Mouse (Mus musculus): ENCODE results near the gene Slc6a20b. TPM values are rescaled to one million over a fixed set of nuclear protein-coding genes. Genes with fewer than 3 reads are reported as not detected.

The Slc6a20b gene
- polyA plus RNA-seq, 1 experiment, result 0.01 TPM

DNA sequence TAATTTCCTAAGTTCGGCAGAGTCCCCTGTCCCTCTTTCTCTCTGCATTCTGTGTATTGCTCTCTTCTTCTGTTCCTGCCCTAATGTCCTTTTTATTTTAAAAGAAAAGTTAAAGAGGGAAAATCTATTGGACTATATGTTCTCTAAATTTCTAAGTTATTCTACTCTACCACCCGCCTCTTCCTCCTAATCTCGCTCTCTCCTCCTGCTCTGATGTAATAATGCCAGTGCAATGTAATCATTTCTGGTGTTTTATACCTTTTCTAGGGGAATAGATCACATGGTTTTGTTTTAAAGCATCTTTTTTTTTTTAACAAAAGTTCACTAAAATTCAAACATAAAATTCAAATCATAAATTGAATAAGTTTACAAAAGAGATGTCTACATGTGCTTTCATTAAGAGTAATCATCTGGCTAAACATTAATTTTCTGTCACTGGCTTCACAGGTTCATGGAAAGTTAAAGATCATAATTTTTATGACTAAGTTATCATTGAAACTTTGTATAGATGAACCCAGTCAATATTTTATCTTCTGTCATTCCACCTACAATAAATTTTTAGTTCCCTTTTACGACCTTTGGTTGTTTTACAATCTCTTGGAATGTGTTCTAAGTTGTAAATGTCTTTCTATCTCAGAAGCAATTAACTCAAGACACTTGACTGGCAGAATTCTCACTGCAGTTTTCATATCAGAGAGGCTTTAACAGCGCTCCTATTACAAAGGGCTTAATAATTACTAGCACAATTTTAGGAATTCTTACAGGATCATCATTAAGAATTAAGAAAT is 11.9 kb downstream of the Slc6a20b start:
- TF ChIP-seq GATA1 (IDR thresholded peaks at IDR 0.05; ENCODE audit: low read length), result no peak

DNA sequence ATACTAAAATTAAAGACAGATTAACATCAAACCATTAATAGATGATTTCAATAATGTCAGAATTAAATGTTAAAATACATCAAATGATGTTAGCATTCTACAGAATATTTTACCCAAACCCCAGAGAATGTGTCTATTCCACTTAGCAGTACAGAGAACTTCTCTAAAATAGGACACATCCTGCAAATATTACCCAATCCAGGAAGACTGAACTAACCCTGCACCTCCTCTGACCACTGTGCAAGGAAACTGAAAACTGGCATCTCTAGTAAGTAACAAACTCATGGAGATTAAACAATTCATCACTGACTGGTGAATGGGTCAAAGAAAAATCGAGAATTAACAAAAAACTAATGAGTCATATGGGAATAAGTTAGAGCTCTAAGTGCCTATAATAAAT is 30.8 kb downstream of the Slc6a20b start:
- TF ChIP-seq GATA1 (IDR thresholded peaks at IDR 0.05; ENCODE audit: low read length), result no peak

DNA sequence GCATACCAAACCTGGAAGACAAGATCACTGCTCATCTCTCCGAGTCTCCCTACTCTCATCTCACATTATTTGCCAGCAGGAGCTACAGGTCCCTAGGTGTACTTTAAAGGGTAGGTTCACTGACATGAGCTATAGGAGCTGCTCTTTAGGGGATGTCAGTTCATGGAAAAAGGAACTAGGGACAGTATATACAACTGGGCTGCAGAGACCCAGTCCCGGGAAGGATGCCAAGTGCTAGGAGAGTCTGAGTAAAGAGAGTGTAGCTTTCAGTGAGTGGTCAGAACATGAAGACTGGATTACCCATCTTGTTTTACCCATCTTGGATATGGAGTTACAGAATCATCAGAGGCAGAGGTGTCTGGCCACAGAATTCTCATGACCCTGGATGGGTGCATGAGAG is 35.0 kb downstream of the Slc6a20b start:
- TF ChIP-seq GATA1 (IDR thresholded peaks at IDR 0.05; ENCODE audit: low read length), result no peak

DNA sequence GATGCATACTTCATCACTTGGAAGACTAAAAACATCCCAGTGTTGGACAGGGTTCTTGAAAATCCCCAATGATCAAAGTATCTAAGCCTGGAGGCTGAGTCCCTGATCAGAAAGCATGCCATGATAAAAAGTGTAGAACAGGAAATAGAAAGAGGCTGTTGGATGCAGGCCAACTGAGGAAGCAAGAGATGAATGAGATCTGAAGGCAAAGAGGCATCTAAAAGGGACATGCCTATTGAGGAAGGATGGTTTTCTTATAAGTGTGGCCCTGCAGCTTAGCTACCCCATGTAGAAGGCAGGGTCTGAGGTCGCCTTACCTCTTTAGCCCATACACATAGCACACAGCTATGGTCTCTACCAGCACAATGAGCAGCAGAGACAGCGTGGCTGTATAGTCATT is 35.5 kb downstream of the Slc6a20b start:
- TF ChIP-seq GATA1 (IDR thresholded peaks at IDR 0.05; ENCODE audit: low read length), result no peak

DNA sequence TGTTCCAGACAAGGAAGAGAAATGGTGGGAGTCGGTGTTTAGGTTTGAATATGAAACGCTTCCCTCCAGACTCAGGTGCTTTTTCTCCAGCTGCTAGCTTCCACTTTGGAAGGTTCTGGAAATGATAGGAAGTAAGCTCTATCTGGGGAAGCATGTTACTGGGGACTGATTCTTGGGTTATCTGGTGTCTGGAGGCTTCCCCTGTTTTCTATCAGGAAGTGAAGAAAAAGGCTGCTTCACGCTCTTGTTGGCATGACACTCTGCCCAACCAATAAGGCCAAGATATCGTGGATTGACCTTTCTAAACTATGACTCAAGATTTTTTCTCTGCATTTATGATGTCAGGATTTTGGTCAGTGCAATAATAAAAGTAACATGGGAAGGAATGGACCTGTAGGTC is 37.2 kb downstream of the Slc6a20b start:
- no peak for TF ChIP-seq GATA1 (IDR thresholded peaks at IDR 0.05; ENCODE audit: low read length)

DNA sequence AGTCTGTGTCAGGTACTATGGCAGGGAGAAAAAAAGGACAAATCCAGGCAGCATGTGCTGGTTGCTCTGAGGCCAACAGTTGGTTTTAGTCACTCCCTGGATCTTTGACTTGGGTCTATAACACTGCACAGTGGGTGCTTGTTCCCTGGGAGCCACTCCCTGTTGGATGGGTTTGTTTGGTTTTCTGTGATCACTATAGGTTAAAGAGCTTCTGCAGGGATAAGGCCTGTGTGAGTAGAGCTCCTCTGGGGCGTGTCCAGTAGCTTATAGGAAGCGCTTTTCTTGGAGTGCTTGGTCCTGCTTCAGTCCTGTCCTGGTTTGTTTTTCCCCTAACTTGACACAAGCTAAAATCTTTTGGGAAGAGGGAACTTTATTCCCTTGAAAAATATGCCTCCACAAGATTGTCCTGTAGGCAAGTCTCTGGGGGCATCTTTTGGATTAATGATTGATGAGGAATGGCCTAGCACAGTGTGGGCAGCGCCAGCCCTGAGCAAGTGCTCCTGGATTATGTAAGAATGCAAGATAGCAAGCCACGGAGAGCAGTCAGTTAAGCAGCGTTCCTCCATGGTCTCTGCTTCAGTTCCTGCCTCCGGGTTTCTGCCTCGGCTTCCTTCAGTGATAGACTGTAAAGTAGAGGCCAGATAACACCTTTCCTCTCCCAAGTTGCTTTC is 43.0 kb downstream of the Slc6a20b start:
- TF ChIP-seq GATA1 (IDR thresholded peaks at IDR 0.05; ENCODE audit: low read length), result no peak

DNA sequence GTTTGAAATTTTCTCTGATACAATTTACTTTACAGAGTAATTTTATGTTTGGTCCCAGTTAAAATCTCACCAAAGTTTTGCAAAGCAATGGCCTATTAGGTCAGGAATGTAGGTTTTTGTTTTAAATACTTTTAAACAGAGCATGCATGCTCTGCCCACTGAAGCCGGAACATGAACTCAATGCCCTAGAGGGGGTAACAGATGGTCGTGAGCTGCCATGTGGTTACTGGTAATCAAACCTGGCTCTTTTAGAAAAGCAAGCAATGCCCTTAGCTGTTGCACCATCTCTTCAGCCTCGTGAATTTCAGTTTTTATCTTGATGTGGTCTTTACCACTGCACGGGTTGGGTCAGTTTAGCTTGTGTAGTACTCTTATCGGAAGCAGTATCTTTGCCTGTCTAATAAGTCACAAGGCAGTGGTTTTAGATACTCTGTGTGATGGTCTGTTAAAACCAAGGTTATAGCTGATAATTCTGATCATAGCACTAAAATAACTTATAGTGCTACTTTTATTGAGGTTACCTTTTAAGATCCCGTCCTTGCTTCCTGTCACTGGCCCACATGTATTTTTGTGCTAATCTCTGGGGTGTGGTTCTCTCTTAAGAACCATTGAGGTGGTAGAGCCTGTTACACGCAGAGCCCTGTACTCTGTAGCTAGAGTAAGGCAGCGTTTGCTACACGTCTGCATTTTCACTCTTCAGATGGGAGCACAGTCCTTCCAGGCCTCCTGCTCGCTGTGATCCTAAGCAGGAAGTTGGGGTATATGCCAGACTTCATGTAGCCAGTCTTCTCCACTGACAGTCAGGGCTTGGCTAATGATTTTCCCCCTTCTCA is 54.8 kb downstream of the Slc6a20b start:
- peak; percentile 55 for TF ChIP-seq GATA1 (IDR thresholded peaks at IDR 0.05; ENCODE audit: low read length)

DNA sequence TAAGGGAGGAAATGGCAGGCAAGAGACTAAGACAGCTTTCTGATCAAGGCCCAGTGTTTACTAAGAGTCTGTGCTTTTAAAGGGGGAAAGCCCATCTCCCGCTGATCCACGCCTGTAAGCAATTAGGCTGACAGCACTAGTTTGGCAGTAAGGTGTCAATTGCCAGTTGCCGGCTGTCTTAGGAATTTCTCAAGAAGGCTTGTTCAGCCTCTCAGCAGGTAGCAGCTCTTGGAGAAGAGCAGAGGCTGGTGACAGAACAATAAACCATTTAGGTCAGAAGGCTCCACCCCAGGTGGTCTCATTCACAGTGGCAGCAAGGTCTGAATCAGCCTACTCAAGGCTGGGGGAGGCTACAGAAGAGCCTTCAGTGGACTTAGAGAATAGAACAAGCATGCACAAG is 77.8 kb downstream of the Slc6a20b start:
- TF ChIP-seq GATA1 (IDR thresholded peaks at IDR 0.05; ENCODE audit: low read length), result no peak

Other genes starting within 250 kb of the Slc6a20b start
- gene Limd1, start 153.9 kb downstream of the Slc6a20b start, polyA plus RNA-seq (2012), result 19.9 and 20.4 TPM in 2 replicates
- gene Sacm1l, start 102.8 kb downstream of the Slc6a20b start, polyA plus RNA-seq (2012), result 4.1 and 6.2 TPM in 2 replicates
- not detected in 2 replicates for gene Ccr9, start 45.9 kb upstream of the Slc6a20b start, polyA plus RNA-seq (2012)
- gene Slc6a20a, start 46.3 kb upstream of the Slc6a20b start, polyA plus RNA-seq (2012), result not detected in 2 replicates
- 0.99 and 2.0 TPM in 2 replicates for gene Lztfl1, start 85.1 kb upstream of the Slc6a20b start, polyA plus RNA-seq (2012)
- not detected in 2 replicates for gene Cxcr6, start 173.9 kb upstream of the Slc6a20b start, polyA plus RNA-seq (2012)
- gene Fyco1, start 219.3 kb upstream of the Slc6a20b start, polyA plus RNA-seq (2012), result 3.6 and 3.7 TPM in 2 replicates
- not detected in 2 replicates for gene Xcr1, start 229.5 kb upstream of the Slc6a20b start, polyA plus RNA-seq (2012)

Data from G1E-ER4 (cell line).